Mouse (Mus musculus): ENCODE results near the gene Idh2.
A peak's percentile ranks its signal among the peaks of the same experiment; 100 is the strongest.

Gene Idh2

DNA sequence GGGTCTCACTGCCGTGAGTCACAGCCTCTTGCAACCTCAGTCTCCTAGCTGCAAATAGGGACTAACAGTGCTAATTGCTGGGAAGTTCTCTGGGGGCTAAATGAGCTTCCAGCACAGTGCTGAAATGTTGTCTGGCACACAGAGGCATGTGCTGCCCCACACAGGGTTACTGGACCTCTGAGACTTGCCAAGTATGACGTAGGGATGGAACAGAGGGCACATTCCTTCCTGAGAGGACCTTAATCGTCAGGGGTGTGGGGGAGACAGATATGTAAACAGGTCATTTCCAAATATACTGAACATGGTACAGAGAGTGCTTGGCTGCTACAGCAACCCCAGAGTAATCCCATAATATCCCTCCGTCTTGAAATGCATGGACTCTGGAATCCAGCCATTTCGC lies 5.9 kb upstream of the Idh2 start:
- DNase-seq = no peak

DNA sequence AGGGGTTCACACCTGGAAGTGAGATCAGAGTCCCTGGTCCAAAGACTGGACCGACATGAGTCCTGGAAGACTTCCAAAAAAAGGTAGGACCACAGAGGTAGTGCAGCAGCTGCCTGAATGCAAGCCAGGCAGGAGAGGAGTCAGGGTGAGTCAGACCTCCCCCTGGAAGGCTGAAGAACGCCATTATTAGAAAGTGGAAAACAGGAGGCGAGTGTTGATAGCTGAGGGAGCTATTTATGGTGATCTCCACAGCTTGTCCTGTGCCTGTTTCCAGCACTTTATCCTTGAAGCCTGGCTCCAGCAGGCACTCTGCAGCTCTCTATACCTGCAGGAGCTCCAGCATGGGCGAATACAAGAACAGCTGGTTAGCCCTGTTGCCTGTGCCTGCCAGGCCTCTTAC lies 4.0 kb upstream of the Idh2 start:
- DNase-seq = no peak

DNA sequence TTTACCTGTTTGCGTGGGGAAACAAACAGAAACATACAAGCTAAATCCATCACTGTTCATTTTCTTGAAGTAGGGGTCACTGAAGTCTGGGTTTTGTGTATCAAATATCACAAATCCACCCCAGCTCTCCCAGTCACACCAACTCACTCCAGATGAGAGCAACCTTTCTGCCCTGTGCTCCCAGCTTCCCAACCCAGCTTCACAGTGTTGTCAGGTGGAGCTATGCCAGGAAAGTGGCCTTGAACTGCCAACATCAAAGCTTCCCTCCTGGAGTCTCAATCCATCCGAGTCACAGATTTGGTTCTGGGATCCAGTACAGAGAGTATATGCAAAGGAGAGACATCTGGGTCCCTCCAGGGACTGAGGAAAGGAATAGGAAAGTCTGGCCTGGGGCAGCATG lies 966 bp upstream of the Idh2 start:
- DNase-seq = no peak

DNA sequence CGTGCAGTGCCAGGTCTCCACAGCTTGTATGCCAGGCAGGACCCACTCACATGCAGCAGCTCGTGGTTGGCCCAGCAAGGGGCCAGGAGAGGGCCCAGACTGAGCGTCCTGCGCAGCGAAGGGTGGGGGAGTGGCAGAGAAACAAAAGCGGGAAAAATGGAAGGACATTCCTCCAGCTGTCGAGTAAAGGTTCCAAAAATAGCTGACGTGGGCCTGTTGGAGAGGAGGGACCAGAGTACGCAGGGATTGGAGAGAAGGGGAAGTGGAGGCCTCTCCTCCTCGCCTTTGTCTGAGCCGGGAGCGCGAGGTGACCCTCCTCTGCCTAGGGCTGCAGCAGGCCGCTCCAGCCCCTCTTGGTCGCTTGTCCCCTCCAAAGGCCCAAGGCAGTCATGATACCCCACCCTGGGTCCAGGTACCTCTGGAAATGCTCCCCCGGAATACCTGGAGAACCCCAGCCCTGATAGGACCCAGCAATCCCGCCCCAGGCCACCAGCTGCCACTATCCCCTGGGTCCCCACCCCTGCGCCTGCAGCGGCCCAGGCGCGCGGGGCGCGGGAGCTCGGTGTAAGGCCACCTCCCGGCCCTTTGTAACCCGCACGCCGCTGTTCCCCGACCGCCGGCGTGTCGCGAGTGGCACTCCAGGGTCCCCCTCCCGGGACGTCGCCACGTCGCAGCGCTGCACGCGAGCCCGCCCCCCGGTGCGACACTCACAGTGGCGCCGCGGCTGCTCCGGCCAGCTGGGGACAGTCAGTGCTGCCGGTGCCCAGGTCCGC lies 555 bp downstream of the Idh2 start:
- peak; percentile 52 to 84 for DNase-seq

DNA sequence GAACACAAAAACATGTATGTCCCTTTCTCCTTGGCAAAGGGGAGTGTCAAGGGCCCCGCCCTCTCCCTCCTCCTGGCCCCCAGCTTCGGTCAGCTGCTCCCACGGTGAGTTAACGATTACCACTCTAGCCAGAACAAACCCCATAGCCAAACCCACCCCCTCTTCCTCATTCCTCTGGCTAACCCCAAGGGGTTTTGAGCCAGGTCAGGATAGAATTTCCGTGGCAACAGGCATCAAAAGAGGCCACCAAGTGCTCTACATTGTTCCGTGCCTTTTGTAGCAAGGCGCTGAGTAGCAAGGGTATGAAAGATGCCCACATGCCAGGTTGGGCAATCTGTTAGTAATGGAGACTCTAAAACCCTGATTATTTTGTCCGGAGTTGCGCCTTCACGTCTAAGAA lies 1.2 kb downstream of the Idh2 start:
- no peak for DNase-seq

DNA sequence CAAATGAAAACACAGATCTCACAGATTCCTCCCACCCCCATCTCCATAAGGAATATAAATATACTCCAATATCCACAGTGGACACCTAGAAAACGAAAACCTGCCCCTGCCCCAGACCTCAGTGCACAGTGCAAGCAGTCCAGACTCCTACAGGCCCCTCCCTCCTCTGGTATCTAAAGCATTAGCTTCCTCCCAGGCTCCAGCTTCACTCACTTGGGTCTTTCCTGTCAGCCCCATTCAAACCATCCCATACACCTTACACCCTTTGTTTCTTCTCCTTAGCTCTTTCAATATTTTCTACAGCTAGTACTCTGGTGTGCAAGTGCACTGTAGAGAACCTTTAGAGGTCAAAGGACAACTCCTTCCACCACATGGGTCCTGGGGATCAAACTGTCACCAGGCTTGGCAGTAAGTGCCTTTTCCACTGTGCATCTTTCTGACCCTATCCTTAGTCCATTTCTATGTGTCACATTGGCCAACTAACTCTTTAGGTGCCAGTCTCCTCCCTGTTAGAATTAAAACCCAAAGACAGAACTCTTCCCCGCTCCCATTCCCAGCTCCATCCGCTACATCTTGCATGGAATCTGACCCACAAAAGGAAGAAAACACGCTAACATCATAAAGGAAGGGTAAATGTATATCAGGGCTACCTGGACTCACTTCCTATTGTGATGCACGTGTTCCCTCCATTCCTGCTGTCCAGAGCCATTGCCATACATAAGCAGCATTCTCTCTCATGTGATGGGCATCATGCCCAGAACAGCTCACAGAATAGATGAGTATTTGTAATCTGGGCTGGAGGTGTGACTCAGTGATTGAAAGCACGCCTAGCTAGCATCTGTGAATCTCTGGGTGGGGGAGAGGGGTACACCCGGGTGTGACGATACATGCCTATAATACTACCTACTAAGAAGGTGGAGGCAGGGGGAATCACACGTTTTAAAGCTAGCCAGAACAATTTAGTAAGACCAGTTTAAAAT lies 3.8 kb downstream of the Idh2 start:
- no peak for DNase-seq

DNA sequence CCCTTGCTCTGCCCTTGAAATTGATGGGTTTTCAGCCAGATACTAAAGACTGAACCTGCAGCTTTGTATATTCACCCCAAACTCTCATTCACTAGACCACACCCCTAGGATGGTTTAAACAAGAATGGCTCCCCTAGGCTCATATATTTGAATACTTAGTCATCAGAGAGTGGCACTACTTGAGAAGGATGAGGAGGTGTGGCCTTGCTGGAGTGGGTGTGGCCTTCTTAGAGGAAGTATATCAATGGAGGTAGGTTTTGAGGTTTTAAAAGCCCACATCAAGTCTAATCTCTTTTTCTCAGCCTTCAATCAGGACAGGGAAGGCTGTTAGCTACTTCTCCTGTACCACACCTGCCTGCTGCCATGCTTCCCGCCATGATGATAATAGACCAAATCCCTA lies 8.8 kb downstream of the Idh2 start:
- no peak for DNase-seq

DNA sequence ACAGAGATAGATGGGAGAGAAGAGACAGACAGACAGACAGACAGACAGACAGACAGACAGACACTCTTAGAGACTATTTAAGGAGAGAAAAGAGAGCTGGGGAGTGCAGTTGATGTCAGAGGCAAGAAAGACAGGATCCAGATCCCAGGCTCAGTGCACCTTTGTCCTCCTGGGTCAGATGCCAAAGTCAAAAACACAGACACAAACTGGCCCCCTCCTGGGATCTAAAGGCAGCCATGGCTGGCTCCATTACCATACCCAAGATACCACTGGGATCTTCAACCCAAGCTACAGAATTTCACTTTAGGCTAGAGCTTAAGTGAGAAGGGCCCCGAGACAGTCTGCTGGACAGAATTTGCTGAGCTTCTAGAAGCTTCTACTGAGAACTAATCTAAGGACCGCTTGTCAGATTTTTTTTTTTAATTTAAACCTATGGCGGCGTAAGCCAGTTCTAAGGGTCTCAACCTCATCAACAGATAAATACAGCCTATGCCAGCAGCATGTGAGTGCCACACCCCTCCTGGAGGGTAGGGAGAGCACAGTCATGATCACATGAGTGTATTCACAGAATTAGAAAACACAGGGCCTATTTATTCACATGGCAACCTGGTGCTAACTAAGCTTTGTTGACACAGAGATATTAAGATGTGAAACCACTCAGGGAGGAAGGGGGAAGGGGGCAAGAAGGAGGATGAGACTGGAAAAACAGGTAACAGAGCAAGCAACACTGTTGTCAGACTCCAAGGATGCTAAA lies 9.4 kb downstream of the Idh2 start:
- DNase-seq = no peak

DNA sequence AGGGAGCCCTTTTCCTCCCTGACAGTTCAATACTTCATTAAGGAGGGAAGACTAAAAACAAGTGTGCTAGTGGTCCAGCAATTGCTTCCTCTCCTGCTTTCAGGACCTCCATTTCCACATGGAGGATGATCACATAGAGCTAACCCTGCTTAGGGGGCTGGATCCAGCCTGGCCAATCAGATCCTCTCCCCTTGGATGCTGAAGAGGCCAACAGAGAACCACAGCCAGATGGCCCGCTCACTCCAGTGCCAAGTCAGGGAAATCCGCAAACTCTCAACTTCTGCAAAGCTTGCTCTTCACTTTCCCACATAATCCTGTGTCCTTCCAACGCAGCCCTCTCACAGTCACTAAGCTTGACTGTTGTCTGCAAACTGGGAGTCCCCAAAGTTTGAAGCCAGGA lies 11.9 kb downstream of the Idh2 start:
- no peak for DNase-seq

DNA sequence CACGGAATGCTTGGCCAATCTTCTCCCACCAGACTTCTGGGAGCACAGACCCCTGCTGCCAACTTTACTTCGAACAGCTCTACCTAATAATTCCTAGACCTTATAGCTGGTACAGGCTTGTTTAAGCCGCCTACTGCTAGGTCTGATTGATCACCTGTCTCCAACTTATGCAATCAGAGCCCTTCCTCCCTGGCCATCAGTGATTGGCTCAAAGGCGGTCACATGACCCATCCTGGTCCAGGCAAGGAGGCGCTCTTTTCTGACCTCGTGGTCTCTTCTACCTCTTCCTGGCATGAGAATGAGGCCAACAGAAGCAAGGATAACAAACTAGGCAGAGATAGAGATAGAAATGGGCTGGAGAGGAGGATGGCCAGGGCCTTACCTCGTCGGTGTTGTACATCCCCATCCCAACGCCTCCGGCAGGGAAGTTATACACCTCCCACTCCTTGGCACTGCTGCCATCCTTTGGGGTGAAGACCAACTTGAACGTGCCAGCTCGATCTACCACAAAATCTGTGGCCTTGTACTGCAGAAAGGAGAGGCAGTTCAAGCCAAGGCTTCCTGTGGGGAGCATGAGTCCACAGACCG lies 16.7 kb downstream of the Idh2 start:
- DNase-seq = no peak

DNA sequence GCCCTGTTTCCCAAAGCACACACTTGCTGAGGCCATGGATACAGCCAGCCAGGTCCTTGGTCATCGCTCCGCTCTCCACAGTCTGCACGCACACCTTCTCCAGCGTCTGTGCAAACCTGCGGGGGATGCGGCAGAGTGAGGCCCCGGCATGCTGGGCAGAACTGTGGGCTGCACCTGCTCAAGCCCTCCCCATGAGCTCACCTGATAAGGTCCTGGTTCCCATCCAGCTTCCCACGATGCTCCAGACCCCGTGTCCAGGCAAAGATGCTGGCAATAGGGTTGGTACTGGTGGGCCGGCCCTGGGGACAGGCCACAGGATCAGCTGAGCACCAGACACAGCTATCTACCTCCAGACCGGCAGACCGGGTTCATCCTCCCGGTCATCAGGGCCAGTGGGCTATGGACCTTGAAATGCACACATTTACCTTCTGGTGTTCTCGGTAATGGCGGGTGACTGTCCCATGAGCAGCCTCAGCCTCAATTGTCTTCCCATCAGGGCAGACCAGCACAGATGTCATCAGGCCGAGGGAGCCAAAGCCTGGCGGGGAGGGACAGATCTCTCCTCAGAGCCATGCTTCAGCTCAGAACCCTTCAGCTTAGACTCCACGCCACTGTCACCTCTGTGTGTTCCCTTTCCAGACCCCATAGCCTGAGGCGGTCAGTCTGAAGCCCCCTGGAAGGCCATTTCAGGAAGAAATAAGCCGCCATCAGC lies 19.4 kb downstream of the Idh2 start:
- no peak for DNase-seq

DNA sequence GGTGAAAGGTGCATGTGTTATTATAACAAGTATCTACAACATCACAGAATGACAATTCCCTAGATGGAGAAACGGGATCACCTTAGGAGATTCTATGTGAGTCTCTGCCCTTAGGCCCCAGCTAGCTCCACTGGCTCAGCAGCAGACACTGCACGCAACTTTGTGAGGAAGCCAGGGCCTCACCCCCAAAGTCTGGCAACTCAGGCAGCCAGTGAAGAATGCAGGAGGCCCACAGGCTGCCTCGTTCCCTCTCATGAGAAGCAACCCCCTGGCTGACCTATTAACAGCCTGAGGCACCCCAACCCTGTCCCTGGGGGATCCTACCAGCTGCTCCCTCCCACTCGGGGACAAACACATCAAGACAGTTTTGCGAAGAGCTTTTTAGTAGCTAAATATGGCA lies 20.7 kb downstream of the Idh2 start:
- DNase-seq = no peak

DNA sequence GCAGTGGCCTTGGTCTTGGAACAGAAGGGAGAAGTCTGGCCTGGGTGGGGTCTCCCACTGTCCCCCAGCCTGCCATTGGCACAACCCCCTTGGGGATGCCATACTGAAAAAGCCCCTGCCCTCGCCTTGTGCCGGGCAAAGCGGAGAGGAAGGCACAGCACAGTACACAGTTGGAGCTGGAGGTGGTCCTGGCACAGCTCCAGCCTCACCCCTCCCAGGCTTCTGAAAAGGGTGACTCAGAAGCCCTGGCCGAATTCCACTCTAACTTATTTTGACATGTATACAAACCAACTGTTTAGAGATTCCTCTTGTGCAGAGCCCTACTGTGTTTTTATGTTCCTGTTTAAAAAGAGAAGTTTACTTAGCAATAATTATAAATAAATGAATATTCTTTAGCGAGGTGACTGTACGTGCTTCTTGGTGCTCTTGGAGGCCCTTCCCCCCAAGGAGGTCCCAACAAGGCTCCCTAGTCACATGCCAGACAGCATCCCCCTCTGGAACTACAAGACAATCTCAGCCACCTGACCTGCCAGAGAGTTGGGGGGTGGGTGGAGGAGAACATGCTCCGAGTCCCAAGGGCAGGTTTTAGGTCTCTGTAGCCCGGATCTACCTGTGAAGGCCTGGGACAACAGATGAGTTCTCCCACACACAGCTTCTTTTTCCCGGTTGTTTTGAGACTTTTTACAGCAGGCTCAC lies 22.7 kb downstream of the Idh2 start:
- DNase-seq = peak; percentile 37 to 55

DNA sequence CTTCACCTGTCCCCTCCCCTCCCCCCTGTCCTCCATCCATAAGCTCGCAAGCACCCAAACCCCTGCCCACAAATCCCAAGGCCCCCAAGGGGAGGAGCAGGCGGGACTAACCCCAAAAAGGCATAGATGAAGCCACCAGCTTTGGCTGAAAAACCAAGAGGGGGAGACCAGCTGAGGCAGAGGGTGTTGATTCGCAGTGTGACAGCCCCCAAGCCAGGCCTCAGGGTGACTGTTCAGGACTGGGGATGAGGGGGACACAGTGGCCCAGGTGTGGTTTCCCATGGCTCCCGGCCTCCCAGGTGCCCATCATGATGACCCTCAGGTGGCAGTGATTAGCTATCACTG lies 23.4 kb downstream of the Idh2 start:
- DNase-seq = peak in 1 of 2 experiments; percentile 76

DNA sequence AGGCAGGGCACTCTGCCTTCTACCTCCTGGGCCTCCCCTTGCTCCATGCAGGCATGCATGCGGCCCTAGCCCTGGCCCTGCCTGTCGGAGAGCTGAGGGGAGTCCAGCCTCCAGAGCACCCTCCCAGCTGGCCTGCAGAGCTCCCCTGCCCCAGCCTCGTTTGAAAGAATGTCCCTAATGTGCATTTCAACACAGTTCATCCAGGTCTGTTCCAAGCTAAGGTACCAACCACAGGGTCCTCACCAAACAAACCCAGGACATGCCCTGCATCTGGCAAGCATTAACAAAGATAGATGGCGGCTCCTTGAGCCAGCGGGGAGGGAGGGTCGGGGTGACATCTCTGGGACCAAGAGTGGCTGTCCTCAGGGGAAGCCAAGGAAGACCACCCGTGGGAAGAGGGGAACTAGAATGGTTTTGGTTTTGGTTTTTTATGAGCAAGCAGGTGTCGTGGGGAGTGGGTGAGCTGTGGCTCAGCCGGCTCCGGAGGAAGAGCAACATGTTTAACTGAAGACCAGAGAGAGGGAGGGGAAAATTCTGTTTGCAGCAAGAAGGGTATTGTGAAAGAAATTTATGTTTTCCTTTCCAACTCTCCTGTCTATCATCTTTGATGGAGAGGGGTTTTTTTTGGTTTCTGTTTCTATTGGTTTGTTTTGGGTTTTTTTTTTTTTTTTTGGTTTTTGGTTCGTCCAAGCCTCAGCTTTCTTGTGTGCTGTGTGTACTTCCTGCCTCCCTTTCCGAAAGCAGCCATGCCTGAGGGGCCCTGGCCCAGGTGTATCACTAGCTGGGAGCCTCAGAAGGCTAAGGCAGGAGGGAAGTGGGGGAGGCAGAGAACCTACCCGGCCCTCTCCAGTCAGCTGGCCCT lies 24.0 kb downstream of the Idh2 start:
- DNase-seq = peak; percentile 45 to 87

DNA sequence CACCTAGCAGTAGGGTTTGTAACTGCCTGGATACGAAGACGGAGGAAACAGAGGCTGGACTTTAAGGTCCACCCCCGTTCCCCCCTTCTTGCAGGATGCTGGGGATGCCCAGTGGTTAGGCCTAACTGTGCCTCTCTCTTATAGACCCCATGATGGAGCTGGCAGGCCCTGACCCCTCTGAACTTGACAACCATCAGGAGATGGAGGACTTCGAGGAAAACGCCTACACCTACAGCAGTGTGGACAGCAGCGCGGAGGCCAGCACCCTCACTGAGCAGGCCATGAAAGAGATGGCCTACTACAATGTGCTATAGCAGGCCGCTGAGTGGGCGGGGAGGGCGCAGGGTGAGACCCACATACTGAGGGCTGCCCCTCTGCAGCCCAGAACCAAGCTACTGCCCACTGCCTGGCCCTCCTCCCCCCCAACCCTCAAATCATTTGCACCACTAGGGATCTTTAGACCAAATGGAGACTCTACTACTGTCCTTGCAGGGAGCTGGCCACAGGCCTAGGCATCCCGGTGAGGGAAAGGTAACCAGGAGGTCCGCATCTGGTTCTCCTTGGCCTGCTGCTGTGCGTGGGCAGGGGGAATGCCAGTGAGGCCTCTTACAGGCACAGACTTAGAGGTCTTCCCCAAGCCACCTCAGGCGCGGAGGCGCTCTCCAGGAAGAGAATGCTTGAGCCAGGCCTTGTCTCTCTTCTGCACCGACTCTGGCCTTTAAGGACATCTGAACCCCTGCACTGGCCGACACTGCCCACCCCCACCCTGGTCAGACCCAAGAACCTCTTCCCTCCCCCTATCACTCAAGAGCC lies 24.8 kb downstream of the Idh2 start:
- DNase-seq = peak; percentile 40 to 58

DNA sequence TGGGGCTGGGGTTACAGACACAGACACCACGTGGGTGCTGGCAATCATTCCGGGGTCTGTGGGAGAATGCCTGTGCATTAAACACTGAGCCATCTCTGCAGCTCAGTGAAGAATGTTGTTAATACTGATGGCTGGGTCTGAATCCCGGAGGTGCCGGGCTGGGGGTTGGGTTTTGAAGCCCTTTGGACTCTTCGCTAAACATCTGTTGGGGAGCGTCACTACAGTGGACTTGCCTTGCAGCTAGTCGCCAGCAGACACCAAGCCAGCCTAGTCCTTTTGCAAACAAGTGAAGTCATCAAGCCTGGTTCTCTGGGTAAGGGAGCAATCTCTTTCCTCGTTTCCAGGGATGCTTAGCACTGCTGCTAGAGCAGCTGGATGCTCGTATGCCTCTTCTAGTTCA lies 27.0 kb downstream of the Idh2 start:
- DNase-seq = no peak

DNA sequence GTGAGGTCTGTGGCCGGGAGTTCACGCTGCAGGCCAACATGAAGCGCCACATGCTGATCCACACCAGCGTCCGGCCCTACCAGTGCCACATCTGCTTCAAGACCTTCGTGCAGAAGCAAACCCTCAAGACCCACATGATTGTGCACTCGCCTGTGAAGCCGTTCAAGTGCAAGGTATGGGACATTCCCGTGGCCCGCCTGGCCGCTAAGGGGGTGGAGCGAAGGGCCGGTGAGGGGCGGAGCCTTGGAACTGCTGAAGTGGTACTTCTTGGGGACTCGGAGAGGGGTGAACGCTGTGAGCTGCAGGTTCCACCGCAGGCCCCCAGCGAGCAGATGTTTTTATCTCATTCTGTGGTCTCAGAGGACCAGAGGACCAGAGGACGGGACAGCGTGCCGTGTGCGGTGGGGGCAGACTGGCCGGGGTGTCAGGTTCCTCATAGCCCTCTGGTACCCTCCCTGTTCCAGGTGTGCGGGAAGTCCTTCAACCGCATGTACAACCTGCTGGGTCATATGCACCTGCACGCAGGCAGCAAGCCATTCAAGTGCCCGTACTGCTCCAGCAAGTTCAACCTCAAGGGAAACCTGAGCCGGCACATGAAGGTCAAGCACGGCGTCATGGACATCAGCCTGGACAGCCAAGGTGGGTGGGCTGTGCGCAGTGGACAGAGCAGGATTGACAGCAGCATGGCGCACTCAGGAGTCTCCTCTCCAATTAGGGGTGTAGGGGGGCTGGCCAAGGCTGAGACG lies 29.0 kb downstream of the Idh2 start:
- DNase-seq = peak in 1 of 2 experiments; percentile 48

DNA sequence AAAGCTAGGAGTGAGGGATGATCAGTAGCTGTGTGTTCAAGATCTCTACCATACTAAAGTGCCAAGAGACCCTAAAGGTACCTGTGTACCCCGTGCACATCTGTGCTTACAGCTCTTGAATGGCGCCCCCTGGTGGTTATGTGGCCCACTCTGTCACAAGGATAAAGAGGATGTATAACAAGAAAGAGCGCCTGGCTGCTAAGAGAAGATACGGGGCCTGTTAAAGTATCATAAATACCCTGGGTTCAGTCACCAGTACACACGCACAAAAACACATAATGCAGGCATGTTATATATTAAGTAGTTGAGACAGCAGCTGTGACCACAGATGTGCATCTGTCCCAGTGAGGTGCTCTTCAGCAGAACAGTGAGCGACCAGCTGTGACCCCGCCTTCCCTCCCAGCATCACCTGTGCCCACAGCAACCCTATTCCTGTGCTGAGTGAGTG lies 30.7 kb downstream of the Idh2 start:
- DNase-seq = peak; percentile 75 to 84

Measured in thymus, postnatal 36 days (tissue).